Mouse (Mus musculus) MEL (cell line): ENCODE measurements around the gene Lgals7. TPM values are rescaled to one million over a fixed set of nuclear protein-coding genes. Genes with fewer than 3 reads are reported as not detected.
"Not testable (repeated sequence)": the region's sequence is repeated elsewhere in the genome, so short reads cannot be mapped to it uniquely, and the experiment has no call there.

ENCODE experiments used
- DNase-seq: peaks from one replicate; pipeline ENCODE4 v3.0.0; 2011; ENCODE audit warnings: low read depth, low spot score
- H3K27ac ChIP-seq: 2 replicates; pipeline ENCODE4 v1.5.1; 2012; ENCODE audit warnings: low read depth, mild to moderate bottlenecking, control low read depth, low read length, moderate library complexity; ENCODE audit not compliant: control insufficient read depth
- H3K27me3 ChIP-seq, 2 experiments: fragments of 150-350 bp in 1 of 2; sonication (generic) in 1 of 2; 2 replicates each; pipeline ENCODE4 v1.6.1; 2012; ENCODE audit warnings: low read length in 2 of 2, mild to moderate bottlenecking in 2 of 2, improper control_type of control experiment in 1 of 2, moderate library complexity in 1 of 2; ENCODE audit not compliant: insufficient read depth in 2 of 2, control insufficient read depth in 1 of 2
- H3K36me3 ChIP-seq, 2 experiments: 2 replicates each; pipeline ENCODE4 v1.6.1; 2012 to 2014; ENCODE audit warnings: low read length in 2 of 2, improper control_type of control experiment in 1 of 2, inconsistent platforms in 1 of 2, mild to moderate bottlenecking in 1 of 2; ENCODE audit not compliant: insufficient read depth in 2 of 2, control insufficient read depth in 1 of 2
- H3K4me1 ChIP-seq, 2 experiments: fragments of 150-350 bp in 1 of 2; sonication (generic) in 1 of 2; 2 replicates each; pipeline ENCODE4 v1.6.1; 2012; ENCODE audit warnings: low read length in 2 of 2, improper control_type of control experiment in 1 of 2, mild to moderate bottlenecking in 1 of 2; ENCODE audit not compliant: insufficient read depth in 2 of 2, control insufficient read depth in 1 of 2
- H3K4me3 ChIP-seq, 2 experiments: fragments of 150-350 bp in 1 of 2; sonication (generic) in 1 of 2; 2 replicates each; pipeline ENCODE4 v1.5.1; 2012; ENCODE audit warnings: low read depth in 2 of 2, low read length in 2 of 2, mild to moderate bottlenecking in 2 of 2, moderate library complexity in 2 of 2, control low read depth in 1 of 2, improper control_type of control experiment in 1 of 2; ENCODE audit not compliant: control insufficient read depth in 1 of 2, insufficient read depth in 1 of 2
- H3K79me2 ChIP-seq: 2 replicates; pipeline ENCODE4 v1.6.1; 2012; ENCODE audit warnings: mild to moderate bottlenecking, low read length, moderate library complexity; ENCODE audit not compliant: control insufficient read depth, poor library complexity, insufficient read depth
- H3K9ac ChIP-seq: 2 replicates; pipeline ENCODE4 v1.6.1; 2012; ENCODE audit warnings: low read depth, mild to moderate bottlenecking, control low read depth, low read length, moderate library complexity; ENCODE audit not compliant: control insufficient read depth, poor library complexity, severe bottlenecking
- H3K9me3 ChIP-seq: fragments of 150-350 bp; sonication (generic); replicated peaks from 2 replicates; pipeline ENCODE4 v1.6.1; 2012; ENCODE audit warnings: mild to moderate bottlenecking, low read length, improper control_type of control experiment, moderate library complexity; ENCODE audit not compliant: insufficient read depth
- BHLHE40 ChIP-seq: IDR thresholded peaks from 2 replicates; pipeline ENCODE4 v1.6.1; 2012; ENCODE audit warnings: low read depth, mild to moderate bottlenecking, inconsistent platforms, low read length, improper control_type of control experiment, borderline replicate concordance
- CHD2 ChIP-seq: IDR thresholded peaks from 2 replicates; pipeline ENCODE4 v1.6.1; 2011; ENCODE audit warnings: low read length, improper control_type of control experiment
- ELF1 ChIP-seq: IDR thresholded peaks from 2 replicates; pipeline ENCODE4 v1.6.1; 2014; ENCODE audit warnings: low read depth, mild to moderate bottlenecking, inconsistent platforms, low read length, improper control_type of control experiment, moderate library complexity
- ETS1 ChIP-seq: IDR thresholded peaks from 2 replicates; pipeline ENCODE4 v1.6.1; 2012; ENCODE audit warnings: low read depth, mild to moderate bottlenecking, inconsistent platforms, low read length, improper control_type of control experiment, moderate library complexity
- GATA1 ChIP-seq: IDR thresholded peaks from 2 replicates; pipeline ENCODE4 v1.6.1; 2011; ENCODE audit warnings: low read depth, low read length, improper control_type of control experiment
- JUND ChIP-seq: IDR thresholded peaks from 2 replicates; pipeline ENCODE4 v1.6.1; 2011; ENCODE audit warnings: low read depth, mild to moderate bottlenecking, improper control_type of control experiment, low read length
- KAT2A ChIP-seq: conservative IDR thresholded peaks from 2 replicates; pipeline ENCODE4 v1.6.1; 2012; ENCODE audit warnings: low read depth, low read length, improper control_type of control experiment, inconsistent platforms
- MAFK ChIP-seq: IDR thresholded peaks from 2 replicates; pipeline ENCODE4 v1.6.1; 2011; ENCODE audit warnings: low read depth, mild to moderate bottlenecking, low read length, improper control_type of control experiment, borderline replicate concordance
- MEF2A ChIP-seq: IDR thresholded peaks from 2 replicates; pipeline ENCODE4 v1.6.1; 2014; ENCODE audit warnings: low read depth, mild to moderate bottlenecking, inconsistent platforms, low read length, improper control_type of control experiment; ENCODE audit not compliant: poor library complexity, insufficient replicate concordance, severe bottlenecking; ENCODE audit errors: extremely low read depth
- MYB ChIP-seq: IDR thresholded peaks from 2 replicates; pipeline ENCODE4 v1.6.1; 2011; ENCODE audit warnings: mild to moderate bottlenecking, low read depth, low read length, improper control_type of control experiment
- NELFE ChIP-seq: IDR thresholded peaks from 2 replicates; pipeline ENCODE4 v1.6.1; 2011; ENCODE audit warnings: low read depth, low read length, improper control_type of control experiment
- POLR2AphosphoS2 ChIP-seq: IDR thresholded peaks from 2 replicates; pipeline ENCODE4 v1.6.1; 2011; ENCODE audit warnings: low read length, improper control_type of control experiment
- RCOR1 ChIP-seq: IDR thresholded peaks from 2 replicates; pipeline ENCODE4 v1.6.1; 2012; ENCODE audit warnings: low read depth, mild to moderate bottlenecking, inconsistent platforms, low read length, improper control_type of control experiment
- SIN3A ChIP-seq: IDR thresholded peaks from 2 replicates; pipeline ENCODE4 v1.6.1; 2012; ENCODE audit warnings: low read length, improper control_type of control experiment, inconsistent platforms
- SMC3 ChIP-seq: IDR thresholded peaks from 2 replicates; pipeline ENCODE4 v1.6.1; 2011; ENCODE audit warnings: low read depth, low read length, improper control_type of control experiment
- USF2 ChIP-seq, 2 experiments: IDR thresholded peaks; 2 replicates each; pipeline ENCODE4 v1.6.1; 2011 to 2012; ENCODE audit warnings: improper control_type of control experiment in 2 of 2, low read length in 2 of 2, borderline replicate concordance in 1 of 2, inconsistent platforms in 1 of 2, low read depth in 1 of 2, mild to moderate bottlenecking in 1 of 2; ENCODE audit not compliant: insufficient read depth in 1 of 2
- ZKSCAN1 ChIP-seq: IDR thresholded peaks from 2 replicates; pipeline ENCODE4 v1.6.1; 2012; ENCODE audit warnings: low read depth, mild to moderate bottlenecking, inconsistent platforms, low read length, improper control_type of control experiment, moderate library complexity
- ZMIZ1 ChIP-seq: IDR thresholded peaks from 2 replicates; pipeline ENCODE4 v1.6.1; 2012; ENCODE audit warnings: low read depth, mild to moderate bottlenecking, inconsistent platforms, low read length, improper control_type of control experiment, moderate library complexity
- ZNF384 ChIP-seq: IDR thresholded peaks from 2 replicates; pipeline ENCODE4 v1.6.1; 2012; ENCODE audit warnings: low read depth, mild to moderate bottlenecking, inconsistent platforms, low read length, improper control_type of control experiment
- polyA plus RNA-seq, 2 experiments: library from polyadenylated mRNA; stranded (reverse) in 1 of 2; unstranded in 1 of 2; fragments of >175 nt in 1 of 2; fragments of >200 nt in 1 of 2; gene quantifications; 2 replicates each; pipeline versions ENCODE4 v1.2.1 to v1.2.4; 2012; ENCODE audit warnings: low replicate concordance in 2 of 2, low read depth in 1 of 2; ENCODE audit not compliant: insufficient read length in 2 of 2, insufficient read depth in 1 of 2, missing spikeins in 1 of 2
- total RNA-seq: library from RNA; depleted of rRNA; stranded (reverse); fragments of 300-350 nt; gene quantifications from 2 replicates; pipeline ENCODE4 v1.2.3, GENCODE M21; 2012

Gene Lgals7
- total and polyA plus RNA-seq, 3 experiments: 27.7 to 138 TPM; not detected in 1

GRCm38 (mm10) chr7:28883039-28883438 is 19.4 kb downstream of the Lgals7 start:
- no peak for DNase-seq
- no peak overlapping the region for H3K4me3 ChIP-seq
- H3K27ac ChIP-seq: no peak overlapping the region
- no peak for TF ChIP-seq POLR2AphosphoS2
- no peak for TF ChIP-seq CHD2
- peaks cover 0 to 1% of the 10 kb centered on the region in 2 experiments; a peak in 1 of 4 replicates for H3K36me3 ChIP-seq
- H3K9ac ChIP-seq: no peak overlapping the region
- no peaks in the 10 kb centered on the region for H3K9me3 ChIP-seq
- peaks cover 1% of the 10 kb centered on the region in 2 experiments; a peak in 2 of 4 replicates for H3K4me1 ChIP-seq
- no peaks in the 10 kb centered on the region for H3K79me2 ChIP-seq
- H3K27me3 ChIP-seq: no peaks in the 10 kb centered on the region

GRCm38 (mm10) chr7:28883704-28884103 is 20.1 kb downstream of the Lgals7 start:
- H3K4me3 ChIP-seq, H3K27ac ChIP-seq, H3K4me1 ChIP-seq, H3K36me3 ChIP-seq, H3K79me2 ChIP-seq, H3K9ac ChIP-seq, DNase-seq, H3K27me3 ChIP-seq, H3K9me3 ChIP-seq: not testable (repeated sequence)

- Histone ChIP-seq H3K4me1 (no peaks in the 10 kb centered on the region), H3K27me3 (no peaks in the 10 kb centered on the region), H3K36me3 (no peaks in the 10 kb centered on the region), H3K4me3 (no peak overlapping the region), H3K9ac (no peak overlapping the region), H3K9me3 (no peaks in the 10 kb centered on the region), H3K27ac (no peak overlapping the region), H3K79me2 (no peaks in the 10 kb centered on the region)
- DNase-seq: no peak
- no peak for TF ChIP-seq RCOR1
These were observed 22.8 kb downstream of the Lgals7 start for GRCm38 (mm10) chr7:28886486-28886885.

GRCm38 (mm10) chr7:28888701-28889161 is 25.1 kb downstream of the Lgals7 start:
- Histone ChIP-seq H3K36me3 (peaks cover 0 to 2% of the 10 kb centered on the region in 2 experiments; a peak in 1 of 4 replicates), H3K9ac (no peak overlapping the region), H3K27me3 (no peaks in the 10 kb centered on the region), H3K4me1 (no peaks in the 10 kb centered on the region), H3K9me3 (no peaks in the 10 kb centered on the region), H3K79me2 (no peaks in the 10 kb centered on the region), H3K4me3 (no peak overlapping the region), H3K27ac (no peak overlapping the region)
- TF ChIP-seq POLR2AphosphoS2: no peak
- TF ChIP-seq BHLHE40: no peak
- no peak for TF ChIP-seq NELFE
- no peak for TF ChIP-seq RCOR1
- no peak for TF ChIP-seq USF2 (IDR thresholded peaks at IDR 0.05; ENCODE audit: borderline replicate concordance in 1 of 2, insufficient read depth in 1 of 2, low read depth in 1 of 2, low read length in 2 of 2)
- no peak for TF ChIP-seq MAFK
- no peak for TF ChIP-seq KAT2A
- no peak for TF ChIP-seq ZKSCAN1
- no peak for TF ChIP-seq MYB
- no peak for TF ChIP-seq SIN3A
- TF ChIP-seq ELF1: no peak
- TF ChIP-seq JUND: no peak
- TF ChIP-seq ETS1: no peak
- no peak for TF ChIP-seq MEF2A
- TF ChIP-seq SMC3: no peak
- TF ChIP-seq ZMIZ1: no peak
- TF ChIP-seq ZNF384: no peak
- no peak for TF ChIP-seq GATA1
- no peak for DNase-seq
